Mouse (Mus musculus) cerebellum, adult 9-11 months (tissue): Measurements from ENCODE around the gene Gnb2.

Experiments
- DNase-seq: peaks from one replicate; pipeline ENCODE4 v3.0.0; 2022

Gnb2 gene

DNA sequence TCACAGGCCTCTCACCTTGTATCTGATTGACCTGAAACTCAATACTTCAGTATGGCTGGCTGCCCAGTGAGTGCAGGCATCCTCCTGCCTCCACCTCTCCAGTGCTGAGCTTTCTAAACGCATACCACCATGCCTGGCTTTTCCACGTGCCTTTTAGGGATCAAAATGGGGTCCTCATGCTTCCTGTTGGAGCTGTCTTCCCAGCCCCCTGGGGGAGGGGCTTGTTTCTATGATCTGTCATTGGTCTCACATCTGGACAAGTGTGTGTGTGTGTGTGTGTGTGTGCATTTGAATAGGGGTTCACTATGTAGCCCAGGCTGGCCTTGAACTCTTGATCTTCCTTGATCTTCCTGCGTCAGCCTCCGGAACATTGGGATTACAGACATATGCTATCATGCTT, 4.2 kb upstream of the Gnb2 start:
- DNase-seq, result peak; percentile 44

DNA sequence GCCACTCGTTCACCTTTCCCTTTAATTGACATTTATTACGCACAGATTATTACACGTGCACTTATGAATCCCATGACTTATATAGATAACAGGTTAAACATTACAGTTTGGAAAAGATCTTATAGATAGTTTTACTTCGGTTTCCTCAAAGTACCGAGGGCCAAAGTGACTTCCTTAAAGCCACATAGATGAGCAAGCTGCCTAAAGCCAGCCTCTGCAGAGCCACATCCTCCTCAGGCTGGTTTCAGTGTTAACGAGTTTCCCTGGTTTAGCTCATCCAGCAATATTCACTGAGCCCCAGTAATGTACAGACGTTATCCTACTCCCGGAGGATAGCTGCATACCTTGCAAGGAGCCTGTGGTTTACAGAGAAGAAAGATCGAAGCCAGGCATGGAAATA, 2.0 kb upstream of the Gnb2 start:
- DNase-seq, result peak; percentile 18

DNA sequence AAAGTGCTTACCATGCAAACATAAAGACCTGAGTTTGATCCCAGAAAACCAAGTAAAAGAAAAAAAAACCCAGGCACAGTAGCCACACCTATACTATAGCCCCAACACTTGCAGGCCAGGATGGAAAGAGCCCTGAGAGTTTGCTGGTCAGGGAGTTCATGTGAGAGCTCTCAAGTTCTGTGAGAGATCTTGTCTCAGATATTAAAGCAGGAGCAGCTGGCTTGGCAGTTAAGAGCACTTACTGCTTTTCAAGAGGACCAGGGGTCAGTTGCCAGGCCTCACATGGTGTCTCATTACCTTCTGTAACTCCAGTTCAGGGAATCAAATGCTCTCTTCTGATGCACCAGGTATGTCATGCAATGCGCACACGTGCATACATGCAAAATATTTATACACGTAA, 1.5 kb upstream of the Gnb2 start:
- peak; percentile 37 for DNase-seq

DNA sequence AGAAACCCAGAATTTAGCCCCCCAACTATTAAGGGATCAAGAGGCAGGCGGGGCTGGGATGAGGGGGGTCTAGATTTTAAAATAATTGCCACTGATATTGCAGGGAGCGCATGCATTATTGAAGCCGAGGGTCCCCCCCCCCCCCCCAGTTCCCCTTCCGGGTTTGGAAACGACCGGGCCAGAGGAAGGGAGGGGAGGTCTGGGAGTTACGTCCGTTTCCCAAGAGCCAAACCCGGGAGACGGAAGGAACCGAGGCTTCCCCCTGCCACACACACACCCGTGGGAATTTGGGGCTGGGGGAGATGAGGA, 548 bp downstream of the Gnb2 start:
- DNase-seq, result no peak

DNA sequence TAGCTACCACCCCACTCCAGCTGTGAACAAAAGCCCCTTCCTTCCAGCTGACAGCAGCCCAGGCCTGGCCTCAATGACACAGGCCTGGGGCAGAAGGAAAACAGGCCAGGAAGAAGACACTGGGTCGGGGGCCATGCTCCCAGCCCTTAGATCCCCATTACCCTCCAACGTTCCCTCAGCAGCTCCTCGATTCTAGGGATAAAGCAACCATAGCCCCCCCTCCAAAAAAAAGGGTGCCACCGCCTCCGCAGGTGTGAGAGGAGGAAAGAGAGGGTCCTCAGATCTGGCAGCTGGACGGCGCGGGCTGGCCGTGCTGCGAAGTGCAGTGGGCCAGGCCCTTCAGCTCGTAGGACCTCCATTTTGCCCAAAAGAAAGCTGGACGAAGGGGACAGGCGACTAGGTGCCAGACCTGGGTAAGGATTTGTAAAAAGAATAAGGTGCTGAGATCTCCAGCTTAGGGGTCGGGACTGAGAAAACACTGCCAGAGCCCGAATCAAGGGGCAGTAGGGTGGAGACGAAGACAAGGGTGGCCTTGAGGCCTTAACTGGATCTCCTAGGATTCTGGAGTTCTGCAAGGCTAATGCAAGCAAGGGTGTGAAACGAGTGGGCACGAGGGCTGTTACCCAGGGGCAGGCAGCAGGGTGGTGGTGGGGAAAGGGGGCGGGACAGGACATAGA, 1.0 kb downstream of the Gnb2 start:
- peak; percentile 76 for DNase-seq

DNA sequence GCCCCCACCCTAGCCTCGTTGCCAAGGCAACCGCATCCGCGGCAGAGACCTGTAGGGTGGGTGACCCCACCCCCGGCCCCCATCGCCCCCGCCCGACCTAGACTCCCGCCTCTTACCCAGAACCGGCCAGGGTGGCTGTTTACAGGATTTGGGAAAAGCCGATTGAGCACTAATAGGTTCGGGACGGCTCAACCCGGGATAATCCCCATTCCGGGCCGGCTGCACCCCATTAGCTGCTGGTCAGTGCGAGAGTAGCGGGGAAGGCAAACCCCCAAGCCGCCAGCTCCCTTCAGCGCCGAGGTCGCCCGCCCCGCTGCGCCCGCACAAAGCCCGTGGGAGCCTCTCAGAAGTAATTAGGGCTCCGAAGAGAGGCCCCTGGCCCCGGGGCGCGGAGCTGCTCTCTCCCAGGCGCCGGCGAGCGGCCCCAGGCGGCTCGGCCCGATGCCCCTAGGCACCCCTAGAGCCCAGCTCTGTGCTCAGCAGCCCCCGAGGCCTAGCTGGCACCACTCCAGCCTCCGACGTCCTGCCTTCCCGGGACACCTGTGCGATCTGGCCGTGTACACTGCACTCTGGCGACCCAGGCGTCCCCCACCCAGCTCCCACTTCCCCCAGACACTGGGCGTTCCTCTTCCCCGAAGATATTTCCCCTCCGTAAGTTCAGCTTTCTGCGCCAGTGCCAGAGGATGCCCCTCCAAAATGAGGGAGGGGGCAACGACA, 1.7 kb downstream of the Gnb2 start:
- DNase-seq, result peak; percentile 84

DNA sequence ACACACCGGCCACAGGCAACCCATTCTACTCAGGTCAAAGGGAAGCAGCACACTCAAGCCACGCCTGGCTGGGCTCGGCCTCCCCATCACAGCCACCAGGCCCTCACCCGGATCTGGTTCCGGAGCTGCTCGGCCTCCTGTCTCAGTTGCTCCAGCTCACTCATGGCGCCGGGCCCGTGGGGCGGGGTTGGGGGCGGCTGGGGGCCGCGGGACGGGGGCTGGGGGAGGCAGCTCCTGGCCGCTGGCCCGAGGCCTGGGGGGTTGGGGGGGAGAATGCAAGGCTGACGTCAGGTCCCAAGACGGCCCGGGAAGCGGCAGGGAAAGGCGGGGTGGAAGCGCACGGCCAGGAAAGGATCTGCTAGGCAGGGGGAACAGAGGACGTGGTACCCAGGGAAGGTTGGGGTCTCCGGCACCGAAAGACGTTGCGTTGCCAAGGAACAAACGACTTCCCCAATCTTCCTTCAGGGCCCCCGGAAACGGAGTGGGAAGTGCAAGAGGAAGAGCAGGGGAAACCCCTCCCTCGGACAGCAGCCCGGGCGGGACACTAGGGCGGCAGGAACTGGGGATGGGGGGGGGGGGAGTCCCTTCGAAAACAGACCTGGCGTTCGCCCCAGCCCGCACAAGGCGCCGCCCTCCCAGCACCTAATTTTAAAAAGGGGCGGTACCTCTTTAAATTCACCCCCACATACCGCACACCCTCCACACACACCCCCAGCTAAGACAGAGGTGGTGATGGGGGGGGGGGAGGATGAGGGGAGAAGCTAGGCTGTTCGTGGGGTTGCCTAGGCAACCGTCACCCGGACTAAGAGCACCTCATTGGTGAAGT, 2.5 kb downstream of the Gnb2 start:
- peak; percentile 83 for DNase-seq

DNA sequence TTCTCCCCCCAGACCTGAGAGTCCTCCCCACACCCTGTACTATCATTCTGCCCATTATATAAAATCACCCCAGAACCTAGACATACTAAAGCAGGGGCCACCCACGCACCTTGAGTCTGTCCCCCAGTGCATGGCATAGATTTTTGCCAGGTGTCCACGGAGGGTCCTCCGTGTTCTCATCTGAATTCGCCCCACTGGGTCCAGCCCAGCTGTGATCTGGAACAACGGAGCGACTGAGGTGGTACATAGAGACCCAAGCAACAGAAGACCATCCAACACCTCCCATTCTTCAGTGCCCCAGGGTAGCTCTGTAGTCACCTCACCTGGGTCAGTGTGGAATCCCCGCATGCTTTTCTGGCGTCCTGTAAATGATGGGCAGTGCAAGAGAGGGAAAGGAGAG, 3.2 kb downstream of the Gnb2 start:
- peak; percentile 61 for DNase-seq

DNA sequence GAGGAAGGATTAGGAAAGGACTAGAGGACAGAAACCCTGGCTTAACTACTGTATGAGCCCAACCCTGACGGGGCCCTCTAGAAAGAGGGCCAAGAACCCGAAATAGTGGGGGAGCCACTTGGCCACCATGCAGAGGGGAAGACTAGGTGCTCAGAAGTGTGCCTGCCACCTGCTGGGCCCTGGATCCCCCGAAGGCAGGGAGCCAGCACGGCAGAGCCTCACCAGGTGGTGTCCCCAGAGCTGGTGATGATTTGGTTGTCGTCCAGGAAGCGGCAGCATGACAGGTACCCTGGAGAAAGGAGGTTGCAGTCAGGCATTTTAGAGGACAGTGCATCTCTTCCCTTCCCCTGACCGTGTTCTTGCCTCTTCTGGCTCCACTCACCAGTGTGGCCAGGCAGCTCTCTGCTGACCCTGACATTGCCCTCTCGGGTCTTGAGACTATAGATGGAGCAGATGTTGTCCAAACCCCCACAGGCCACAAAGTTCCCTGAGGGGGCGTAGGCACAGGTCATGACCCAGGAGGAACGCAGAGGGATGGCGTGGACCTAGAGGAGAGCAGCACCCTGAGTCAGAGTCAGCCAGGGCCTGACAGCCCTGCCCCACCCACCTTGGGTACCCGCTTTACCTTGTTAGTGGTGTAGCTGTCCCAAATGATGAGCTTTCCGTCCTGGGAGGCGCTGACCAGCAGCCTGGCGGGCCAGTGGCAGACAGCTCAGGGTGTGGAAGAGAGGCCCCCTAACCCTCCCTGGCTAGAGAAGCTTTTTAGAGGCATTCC, 3.9 kb downstream of the Gnb2 start:
- peak; percentile 69 for DNase-seq

DNA sequence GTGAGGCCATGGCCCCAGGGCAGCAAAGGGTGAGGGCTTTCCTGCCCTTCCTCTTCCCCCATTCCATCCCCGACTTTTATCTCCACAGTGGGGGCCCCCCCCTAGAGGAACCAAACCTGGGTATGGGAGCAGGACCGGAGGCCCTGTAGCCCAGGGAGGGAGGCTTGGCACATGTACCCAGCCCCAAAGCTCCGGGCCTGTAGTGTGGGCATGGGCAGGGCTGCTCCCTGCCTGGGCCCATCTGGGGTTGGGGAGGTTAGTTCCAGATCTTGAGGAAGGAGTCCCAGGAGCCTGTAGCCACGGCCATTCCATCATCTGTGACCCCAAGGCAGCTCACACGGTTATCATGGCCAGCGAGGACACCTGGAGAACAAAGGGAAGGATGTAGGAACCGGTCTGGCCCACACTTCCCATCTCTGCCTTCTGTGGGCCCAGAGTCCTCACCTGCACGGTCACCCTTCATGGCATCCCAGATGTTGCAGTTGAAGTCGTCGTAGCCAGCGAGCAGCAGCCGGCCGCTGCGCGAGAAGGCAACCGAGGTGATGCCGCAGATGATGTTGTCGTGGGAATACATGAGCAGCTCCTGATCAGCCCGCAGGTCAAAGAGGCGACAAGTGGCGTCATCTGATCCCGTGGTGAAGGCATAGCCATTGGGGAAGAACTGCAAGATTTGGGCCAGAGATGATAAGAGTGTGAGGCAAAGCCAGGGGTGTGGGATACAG, 4.9 kb downstream of the Gnb2 start:
- peak; percentile 58 for DNase-seq

DNA sequence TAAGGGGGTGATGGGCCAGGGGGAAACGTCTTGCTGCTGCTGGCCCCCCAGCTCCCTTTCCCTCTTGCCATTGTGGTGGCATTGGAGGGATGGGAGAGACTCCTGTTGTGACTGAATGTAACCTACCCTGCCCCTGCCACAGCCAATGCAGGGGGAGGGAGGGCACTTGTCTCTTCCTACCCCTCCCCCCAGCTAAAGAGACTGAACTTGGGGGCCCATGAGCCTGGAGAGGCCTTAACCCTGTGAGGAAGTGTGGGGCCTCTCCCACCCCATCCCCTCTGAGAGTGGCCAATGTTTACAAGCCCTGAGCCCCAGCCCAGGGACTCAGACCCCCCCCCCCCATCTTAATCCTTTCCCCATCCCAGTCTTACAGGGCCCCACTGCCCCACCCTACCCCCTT, 5.9 kb downstream of the Gnb2 start:
- DNase-seq, result no peak

DNA sequence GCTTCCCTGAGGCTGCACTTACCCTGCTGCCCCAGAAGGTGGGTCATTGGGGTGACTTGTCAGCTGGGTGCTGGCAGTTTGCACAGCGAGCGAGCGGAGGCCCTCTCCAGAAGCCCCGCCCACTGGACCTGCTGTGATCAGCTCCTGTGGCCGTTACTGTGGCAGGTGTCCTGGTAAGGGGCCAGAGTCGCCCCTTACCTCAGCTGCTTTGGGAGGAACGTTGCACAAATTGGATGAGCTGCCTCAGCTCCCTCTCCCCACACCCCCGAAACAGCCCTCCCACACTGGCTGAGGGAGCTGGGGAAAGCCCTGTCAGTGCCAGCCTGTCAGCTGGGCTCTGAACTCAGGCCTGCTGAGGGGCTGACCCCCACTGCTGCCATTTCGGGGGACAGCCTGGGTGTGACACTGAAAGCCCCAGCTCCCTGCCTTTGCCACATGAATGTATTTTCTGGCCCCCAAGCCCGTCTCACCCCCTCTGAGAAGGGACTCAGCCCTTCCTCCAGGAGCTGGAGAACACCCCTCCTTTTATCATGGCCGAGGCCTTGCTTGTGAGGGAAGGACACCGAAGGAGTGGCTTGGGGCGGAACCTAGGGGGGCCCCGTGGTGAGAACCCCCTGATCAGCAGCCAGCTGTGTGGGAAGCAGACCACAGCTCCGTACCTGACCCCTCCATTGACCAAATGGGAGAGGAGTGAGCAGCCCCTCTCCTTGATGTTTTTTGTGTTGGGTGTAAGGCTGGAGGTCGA, 6.9 kb downstream of the Gnb2 start:
- DNase-seq, result peak; percentile 74

DNA sequence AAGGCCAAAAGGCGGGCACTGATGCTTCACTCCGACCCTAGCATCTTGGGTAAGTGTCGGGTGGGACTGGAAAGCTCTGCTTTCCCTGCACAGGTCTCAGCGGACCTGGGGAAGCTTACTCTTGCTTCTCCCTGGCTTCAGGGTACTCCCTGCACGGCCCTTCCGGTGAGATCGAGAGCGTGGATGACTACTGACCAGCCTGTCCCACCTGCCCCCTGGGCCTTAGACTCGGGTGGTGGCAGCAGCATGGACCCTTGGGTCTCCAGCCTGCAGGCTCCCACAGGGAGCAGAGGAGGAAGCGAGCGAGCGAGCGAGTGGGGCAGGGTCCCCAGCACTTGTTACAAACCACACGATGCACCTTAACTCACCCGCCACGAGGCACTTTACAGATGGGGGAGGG, 7.8 kb downstream of the Gnb2 start:
- no peak for DNase-seq

DNA sequence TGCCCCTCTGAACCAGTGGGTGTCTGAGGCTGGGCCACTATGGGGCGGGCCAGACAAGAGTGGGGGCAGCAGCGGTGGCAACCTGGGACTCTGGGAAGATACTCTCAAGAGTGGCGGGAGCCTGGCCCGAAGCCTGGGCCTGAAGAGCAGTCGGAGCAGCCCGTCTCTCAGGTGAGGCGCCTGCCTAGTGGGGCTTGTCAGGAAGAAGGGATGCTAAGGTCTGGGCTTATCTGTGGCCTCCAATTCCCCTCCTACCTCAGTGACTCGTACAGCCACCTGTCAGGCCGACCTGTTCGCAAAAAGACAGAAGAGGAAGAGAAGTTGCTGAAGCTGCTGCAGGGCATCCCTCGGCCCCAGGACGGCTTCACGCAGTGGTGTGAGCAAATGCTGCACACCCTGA, 8.6 kb downstream of the Gnb2 start:
- DNase-seq, result no peak

DNA sequence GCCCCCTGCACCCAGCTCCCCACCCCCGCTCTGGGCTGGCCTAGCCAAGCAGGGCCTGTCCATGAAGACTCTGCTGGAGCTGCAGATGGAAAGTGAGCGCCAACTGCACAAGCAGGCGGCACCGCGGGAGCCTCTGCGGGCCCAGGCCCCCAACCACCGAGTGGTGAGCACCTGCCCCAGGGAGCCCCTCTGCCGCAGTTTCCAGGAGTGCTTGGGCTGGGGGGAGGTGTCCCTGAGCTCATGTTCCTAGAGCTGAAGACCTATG, 9.1 kb downstream of the Gnb2 start:
- DNase-seq, result no peak

DNA sequence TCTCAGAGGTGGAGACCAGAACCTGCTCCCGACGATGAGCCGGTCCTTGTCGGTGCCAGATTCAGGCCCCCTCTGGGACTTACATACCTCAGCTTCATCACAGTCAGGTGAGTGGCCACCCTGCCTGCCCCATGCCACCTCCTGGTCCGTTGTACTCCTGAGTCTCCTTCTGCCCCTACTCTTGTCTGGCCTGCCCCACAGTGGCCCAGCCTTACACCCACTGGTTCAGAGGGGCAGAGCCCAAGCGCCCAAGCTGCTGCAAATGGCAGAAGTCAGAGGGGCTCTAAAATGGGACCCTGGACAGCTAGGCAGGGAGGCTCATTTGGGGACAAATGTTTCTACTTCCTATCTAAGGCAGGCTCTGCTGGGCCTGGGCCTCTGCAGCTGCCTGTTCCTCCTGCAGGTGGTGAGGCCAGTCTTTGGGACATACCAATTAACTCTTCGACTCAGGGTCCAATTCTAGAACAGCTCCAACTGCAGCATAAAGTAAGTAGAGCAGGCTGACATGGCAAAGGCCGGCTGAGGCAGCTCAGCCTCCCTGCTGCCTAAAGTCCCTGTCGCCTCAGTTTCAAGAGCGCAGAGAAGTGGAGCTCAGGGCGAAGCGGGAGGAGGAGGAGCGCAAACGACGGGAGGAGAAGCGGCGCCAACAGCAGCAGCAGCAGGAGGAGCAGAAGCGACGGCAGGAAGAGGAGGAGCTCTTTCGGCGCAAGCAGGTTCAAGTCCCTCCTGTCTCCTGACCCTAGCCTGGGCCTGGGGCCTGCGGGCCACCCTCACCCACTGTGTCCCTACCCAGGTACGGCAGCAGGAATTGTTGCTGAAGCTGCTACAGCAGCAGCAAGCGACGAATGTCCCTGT, 9.7 kb downstream of the Gnb2 start:
- DNase-seq, result no peak

DNA sequence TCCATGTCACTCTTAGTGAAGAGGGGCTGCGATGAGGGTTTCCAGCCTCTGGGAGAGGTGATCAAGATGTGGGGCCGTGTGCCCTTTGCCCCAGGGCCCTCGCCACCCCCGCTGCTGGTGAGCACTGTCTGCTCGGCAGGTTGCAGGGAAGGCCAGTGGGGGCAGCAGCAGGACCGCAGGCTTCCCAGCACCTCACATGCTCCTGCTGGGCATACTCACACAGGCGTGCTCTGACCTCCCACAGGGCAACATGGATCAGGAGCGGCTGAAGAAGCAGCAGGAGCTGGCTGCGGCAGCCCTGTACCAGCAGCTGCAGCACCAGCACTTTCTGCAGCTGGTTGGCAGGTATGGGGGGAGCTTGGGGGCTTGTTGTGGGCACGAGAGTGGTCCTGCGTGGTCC, 10.6 kb downstream of the Gnb2 start:
- DNase-seq, result no peak

DNA sequence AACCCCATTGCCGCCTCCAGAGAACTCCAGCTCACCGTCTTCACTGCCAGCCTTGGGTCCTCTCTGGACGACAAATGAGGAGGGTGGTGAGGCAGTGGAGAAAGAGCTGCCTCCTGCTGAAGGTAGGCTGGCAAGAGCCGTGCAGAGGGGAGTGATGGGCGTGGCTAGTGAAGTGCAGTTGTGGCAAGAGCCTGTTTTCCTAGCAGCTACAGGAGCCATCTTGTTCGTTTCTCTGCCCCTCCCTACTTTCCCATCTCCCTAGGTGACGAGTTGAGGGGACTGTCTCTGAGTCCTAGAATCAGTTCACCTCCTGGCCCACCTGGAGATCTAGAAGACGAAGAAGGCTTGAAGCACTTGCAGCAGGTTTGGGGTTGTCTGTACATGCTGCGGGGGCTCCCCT, 11.4 kb downstream of the Gnb2 start:
- DNase-seq, result no peak

DNA sequence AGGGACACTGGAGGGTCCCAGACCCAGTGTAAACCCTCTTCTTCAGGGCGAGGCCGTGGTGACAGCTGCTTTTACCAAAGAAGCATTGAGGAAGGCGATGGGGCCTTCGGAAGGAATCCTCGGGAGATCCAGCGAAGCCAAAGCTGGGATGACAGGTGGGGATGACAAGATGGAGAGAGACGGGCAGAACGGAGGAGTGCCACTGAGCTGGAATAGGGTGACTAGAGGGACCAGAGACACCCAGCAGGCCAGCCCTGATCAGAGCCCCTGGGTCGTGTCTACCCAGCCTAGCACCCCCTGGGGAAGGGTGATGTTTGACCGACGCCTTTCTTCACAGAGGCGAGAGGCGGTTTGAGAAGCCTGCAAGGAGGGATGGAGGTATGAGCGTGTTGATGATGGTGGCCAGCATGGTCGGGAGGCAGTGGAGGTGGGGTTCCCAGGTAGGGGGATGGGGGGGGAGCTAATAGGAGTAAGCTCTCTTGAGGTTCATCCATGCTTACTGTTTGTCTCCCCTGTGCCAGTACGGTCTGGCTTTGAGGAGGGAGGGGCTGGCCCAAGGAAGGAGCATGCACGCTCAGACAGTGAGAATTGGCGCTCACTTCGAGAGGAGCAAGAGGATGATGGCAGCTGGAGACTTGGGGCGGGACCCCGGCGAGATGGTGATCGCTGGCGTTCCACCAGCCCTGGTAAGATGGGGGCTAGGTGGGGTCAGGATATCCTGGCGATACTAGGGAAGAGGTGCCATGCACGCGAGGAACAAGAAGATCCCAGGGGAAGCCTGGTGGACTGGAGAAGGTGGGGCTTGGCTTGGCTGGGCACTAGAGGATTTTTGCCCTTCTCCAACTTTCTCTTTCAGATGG, 13.4 kb downstream of the Gnb2 start:
- DNase-seq, result no peak

DNA sequence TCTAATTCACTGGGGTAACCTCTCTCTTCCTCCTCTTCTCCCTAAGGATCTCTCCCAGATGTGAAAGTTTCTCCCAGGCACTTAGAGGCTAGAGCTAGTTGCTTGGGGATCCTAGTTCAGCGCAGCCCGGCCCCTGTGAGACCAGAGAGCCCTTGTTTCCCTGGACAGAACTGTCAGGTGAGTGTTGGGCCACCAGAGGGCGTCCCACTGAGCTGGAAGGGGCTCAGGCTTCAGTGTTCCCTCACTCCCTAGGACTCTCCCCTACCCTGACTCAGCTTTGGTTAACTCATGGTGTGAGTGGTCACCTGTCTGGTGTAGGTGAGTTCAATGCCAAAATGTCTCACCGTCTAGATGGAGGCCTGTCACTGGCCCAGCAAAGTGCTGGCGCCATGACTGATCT, 14.9 kb downstream of the Gnb2 start, which contains the start of gene Gigyf1:
Gene Gigyf1, plus strand, starts transcription at position 113 of the 400 bp plus-strand sequence.
- DNase-seq, result no peak
